Mouse (Mus musculus) frontal cortex, postnatal 36 days (tissue): ENCODE measurements at regions not wholly inside any gene's neighbourhood (a gene's known extent, or its start where the extent isn't known, plus 50 kb on each side); places are given as distances from the start of the nearest gene placed in this dataset.

Experiments
- DNase-seq, 2 experiments: peaks; one replicate each; pipeline ENCODE4 v3.0.0; 2022; ENCODE audit warnings: low spot score in 2 of 2

DNA sequence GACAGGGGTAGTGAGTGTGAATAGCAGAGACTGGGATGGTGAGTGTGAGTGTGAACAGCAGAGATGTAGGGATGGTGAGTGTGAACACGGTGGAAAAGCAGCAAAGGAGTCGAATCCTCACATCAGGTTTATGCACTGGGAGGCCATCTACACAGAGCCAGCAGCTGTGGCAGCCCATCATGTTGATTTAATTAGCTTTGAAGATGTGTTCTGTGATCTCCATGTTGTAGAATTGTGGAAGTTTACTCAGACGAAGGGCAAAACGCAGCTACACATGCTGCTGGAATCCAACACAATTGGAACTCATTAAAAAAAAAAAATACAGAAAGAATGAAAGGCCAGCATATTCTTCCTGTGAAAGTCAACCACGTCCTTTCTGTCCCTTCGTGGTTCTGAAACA lies 80.2 kb upstream of the Lrig3 start:
- no peak for DNase-seq

DNA sequence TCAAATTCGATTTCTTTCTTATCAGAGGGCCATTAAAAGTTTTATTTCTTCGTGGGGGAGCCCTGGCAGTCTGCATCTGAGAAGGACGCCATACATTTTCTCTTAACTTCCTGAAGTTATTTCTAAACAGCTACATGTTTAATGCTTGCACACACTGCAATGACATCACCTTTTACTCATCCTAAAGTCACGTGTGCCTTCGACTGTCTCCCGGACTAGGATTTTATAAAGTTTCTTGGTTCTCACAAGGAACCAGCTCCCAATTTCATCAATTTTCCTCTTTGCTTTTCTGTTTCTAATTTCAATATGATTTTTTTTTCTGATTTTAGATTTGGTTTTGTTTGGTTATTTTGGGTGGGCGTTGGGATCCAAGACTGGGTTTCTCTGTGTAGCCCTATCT lies 73.8 kb upstream of the Lrig3 start:
- no peak for DNase-seq

DNA sequence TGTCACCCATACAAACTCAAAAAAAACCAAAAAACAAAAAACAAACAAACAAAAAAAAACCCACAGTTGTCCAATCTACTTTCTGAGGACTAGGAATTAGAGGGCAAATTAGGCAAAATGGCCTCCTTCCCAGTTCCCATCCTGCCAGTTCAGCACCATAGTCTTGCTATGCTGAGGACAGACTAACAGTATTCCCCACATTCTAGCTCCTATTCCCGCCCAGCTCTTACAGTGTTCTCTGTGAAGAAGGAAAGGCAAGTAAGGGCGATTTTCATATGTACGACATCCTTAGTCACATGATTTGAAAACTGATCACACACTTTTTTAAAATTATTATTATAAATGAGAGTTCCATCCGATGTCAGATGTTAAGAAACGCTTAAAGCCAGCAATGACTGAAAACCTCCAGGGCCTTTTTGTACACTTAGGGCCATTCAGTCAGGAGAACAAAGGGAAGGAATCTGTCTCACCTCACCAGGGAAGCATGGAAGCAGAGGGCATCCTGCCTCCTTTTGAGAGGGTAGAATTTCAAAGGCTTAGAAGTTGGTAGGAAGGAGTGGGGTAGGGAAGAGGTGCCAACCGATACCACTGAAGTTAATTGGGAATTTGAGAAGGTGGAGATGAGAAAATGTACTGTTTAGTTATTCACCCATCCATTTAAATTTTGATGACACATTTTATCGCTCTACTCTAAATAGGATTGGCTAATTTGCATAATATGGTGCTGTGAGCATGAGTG lies 70.1 kb upstream of the Lrig3 start:
- DNase-seq, result no peak

DNA sequence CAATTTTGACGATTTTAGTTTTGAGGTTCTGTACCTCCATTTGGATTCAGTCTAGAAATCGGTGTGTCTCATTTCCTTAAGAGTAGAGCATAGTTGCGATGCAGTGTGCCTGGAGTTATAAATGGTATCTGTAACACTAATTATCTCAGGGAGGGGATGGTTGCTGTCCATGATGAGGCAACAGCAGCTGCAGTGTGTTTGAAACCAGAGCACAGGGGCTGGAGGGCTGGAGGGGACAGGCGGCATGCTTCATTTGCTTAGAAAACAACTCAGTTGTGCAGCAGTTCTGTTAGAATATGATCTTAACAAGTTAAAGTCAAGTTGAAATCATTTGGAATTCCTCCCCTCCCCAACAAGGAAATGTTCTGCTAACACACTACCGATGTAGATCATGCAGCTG lies 69.3 kb upstream of the Lrig3 start:
- DNase-seq, result no peak

DNA sequence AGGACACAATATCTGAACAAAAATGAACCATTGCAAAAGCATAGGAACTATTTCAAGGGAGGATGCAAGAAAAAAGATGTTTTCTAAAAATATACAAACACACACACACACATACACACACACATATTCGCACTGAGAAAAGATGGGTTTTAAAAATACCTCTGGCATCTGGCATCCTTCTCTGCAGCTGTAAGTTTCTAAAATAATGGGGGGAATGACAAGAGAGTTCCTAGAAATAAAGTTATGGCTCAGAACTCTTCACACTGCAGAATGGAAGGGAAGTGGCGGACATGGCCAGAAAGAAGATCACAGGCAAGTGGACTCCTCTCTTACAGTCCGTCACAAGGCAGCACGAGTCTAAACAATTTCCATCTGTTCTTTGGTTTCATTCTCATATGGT lies 66.5 kb upstream of the Lrig3 start:
- DNase-seq, result peak in 1 of 2 experiments; percentile 9

DNA sequence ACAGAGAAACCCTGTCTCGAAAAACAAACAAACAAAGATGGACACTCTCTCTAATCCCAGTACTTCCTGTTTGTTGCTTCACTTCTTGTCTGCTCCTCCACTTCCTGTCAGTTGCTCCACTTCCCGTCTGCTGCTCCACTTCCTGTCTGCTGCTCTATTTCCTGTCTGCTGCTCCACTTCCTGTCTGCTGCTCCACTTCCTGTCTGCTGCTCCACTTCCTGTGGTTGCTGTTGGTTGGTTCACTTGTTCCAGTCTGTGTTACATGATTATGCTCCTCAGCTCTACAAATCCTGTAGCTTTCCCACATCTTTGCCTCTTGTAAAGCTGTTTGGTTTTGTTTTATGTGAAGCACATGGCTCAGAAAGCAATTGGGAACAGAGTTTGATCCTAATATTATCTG lies 65.4 kb upstream of the Lrig3 start:
- no peak for DNase-seq

DNA sequence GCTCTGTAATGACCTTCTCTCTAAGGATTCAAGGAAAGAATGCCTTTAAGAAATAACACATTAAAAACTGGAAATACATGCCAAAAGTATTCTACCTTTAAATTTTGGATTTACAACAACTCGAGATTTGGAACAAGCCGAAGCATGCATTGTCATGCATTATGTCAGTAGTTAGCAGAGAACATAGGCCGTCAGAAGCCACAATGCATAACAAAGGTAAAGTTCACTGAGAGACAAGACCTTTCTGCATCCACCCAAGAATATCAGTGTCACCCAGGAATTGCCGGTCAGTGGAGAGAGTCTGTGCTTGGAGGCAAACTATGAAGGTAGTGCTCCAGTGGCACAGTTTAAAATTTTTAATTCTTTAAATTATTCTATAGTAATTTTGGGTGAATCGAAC lies 63.3 kb upstream of the Lrig3 start:
- no peak for DNase-seq

DNA sequence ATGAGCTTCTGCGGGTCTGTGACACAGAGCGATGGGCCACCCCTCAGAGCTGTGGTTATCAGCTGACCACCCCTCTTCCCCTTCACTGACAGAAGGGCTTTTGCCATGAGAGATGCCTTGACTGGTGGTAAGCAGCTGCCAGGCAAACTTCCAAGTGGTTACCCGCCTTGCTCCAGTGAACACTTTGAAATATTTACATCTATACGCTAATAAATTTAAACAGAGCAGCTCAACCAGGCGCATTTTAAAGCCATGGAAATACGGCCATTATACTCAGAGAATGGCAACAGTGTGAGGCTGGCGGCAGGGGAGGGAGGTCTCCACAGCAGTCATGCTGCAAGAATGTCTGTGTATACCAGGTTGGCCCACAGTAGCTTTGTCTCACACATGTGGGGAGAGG lies 53.8 kb upstream of the Lrig3 start:
- no peak for DNase-seq
